Mouse (Mus musculus) megakaryocyte-erythroid progenitor cell, adult 5-6 weeks (primary cell): ENCODE results near the gene Myh14. TPM values are rescaled to one million over a fixed set of nuclear protein-coding genes. Genes with fewer than 3 reads are reported as not detected.

ENCODE experiments used
- ATAC-seq: replicated peaks from 2 replicates; pipeline ENCODE4 v1.8.0; 2016; ENCODE audit warnings: mild to moderate bottlenecking, inconsistent platforms; ENCODE audit not compliant: severe bottlenecking, poor library complexity, low FRiP score, low TSS enrichment
- total RNA-seq, 2 experiments: library from RNA; stranded (forward) in 1 of 2; stranded (reverse) in 1 of 2; fragments of 200-1000, 215-1000 nt in 1 of 2; fragments of >200 nt in 1 of 2; fragmentation: Nextera tagmentation in 1 of 2; gene quantifications; 2 replicates each; pipeline ENCODE4 v1.2.3; 2014 to 2017

Gene Myh14
- total RNA-seq, 2 experiments from 2014 or later: not detected

GRCm38 (mm10) chr7:44605436-44605835 lies 65.2 kb downstream of the Myh14 start:
- no peak for ATAC-seq

- no peak for ATAC-seq
These were observed 66.0 kb downstream of the Myh14 start for GRCm38 (mm10) chr7:44604619-44605018.

- ATAC-seq: no peak
These were observed 66.5 kb downstream of the Myh14 start for GRCm38 (mm10) chr7:44604139-44604606.

- ATAC-seq: no peak
These were observed 67.3 kb downstream of the Myh14 start for GRCm38 (mm10) chr7:44603186-44603855.

GRCm38 (mm10) chr7:44602443-44602842 lies 68.2 kb downstream of the Myh14 start:
- ATAC-seq: no peak

GRCm38 (mm10) chr7:44601646-44602045 lies 69.0 kb downstream of the Myh14 start:
- no peak for ATAC-seq

- no peak for ATAC-seq
These were observed 69.9 kb downstream of the Myh14 start for GRCm38 (mm10) chr7:44600691-44601262.

GRCm38 (mm10) chr7:44598336-44598735 lies 72.3 kb downstream of the Myh14 start:
- no peak for ATAC-seq

GRCm38 (mm10) chr7:44597666-44598065 lies 73.0 kb downstream of the Myh14 start:
- no peak for ATAC-seq

GRCm38 (mm10) chr7:44596996-44597538 lies 73.6 kb downstream of the Myh14 start:
- ATAC-seq: no peak

- no peak for ATAC-seq
These were observed 74.6 kb downstream of the Myh14 start for GRCm38 (mm10) chr7:44596051-44596450.

- no peak for ATAC-seq
These were observed 75.5 kb downstream of the Myh14 start for GRCm38 (mm10) chr7:44595131-44595561.

GRCm38 (mm10) chr7:44594291-44594690 lies 76.4 kb downstream of the Myh14 start:
- ATAC-seq: no peak

GRCm38 (mm10) chr7:44593775-44594174 lies 76.9 kb downstream of the Myh14 start:
- ATAC-seq: peak; percentile 48

- ATAC-seq: no peak
These were observed 77.6 kb downstream of the Myh14 start for GRCm38 (mm10) chr7:44593051-44593450.

- no peak for ATAC-seq
These were observed 79.1 kb downstream of the Myh14 start for GRCm38 (mm10) chr7:44591348-44592116.

GRCm38 (mm10) chr7:44590402-44591347 lies 80.0 kb downstream of the Myh14 start, which contains the start of gene Kcnc3:
Gene Kcnc3, plus strand, starts transcription at chr7:44590664.
- ATAC-seq: peak; percentile 95

- ATAC-seq: no peak
These were observed 80.7 kb downstream of the Myh14 start for GRCm38 (mm10) chr7:44589946-44590345.

- ATAC-seq: 0 out of 2 replicates have a peak, but pooled peaks have one; percentile 36
These were observed 81.5 kb downstream of the Myh14 start for GRCm38 (mm10) chr7:44589149-44589548.
